Mouse (Mus musculus) gastrocnemius, postnatal 4 days (tissue): Measurements from ENCODE around the gene Selenoo. TPM values are rescaled to one million over a fixed set of nuclear protein-coding genes. Genes with fewer than 3 reads are reported as not detected.

Experiments
- DNase-seq, 2 experiments: peaks; one replicate each; pipeline ENCODE4 v3.0.0; 2021 to 2022; ENCODE audit warnings: low spot score in 2 of 2, mixed read lengths in 2 of 2
- total RNA-seq, 2 experiments: library from RNA; stranded (reverse); gene quantifications; 2 replicates each; pipeline ENCODE4 v1.2.3; 2021

Gene Selenoo
- total RNA-seq, 2 experiments from 2014 or later: 10.5 to 12.4 TPM

- DNase-seq: no peak
Measured at GRCm38 (mm10) chr15:89074613-89075477, 14.0 kb upstream of the Selenoo start, which contains the start of gene Trabd. Trabd (plus strand) TSS chr15:89075124.

- DNase-seq: peak; percentile 86 to 91
Measured at GRCm38 (mm10) chr15:89075478-89076147, 13.3 kb upstream of the Selenoo start.

GRCm38 (mm10) chr15:89076156-89076731, 12.6 kb upstream of the Selenoo start:
- peak; percentile 49 to 60 for DNase-seq

GRCm38 (mm10) chr15:89078208-89078836, 10.6 kb upstream of the Selenoo start:
- DNase-seq: no peak

GRCm38 (mm10) chr15:89083906-89084305, 5.0 kb upstream of the Selenoo start:
- no peak for DNase-seq

- DNase-seq: no peak
Measured at GRCm38 (mm10) chr15:89084826-89085225, 4.1 kb upstream of the Selenoo start.

- DNase-seq: peak in 1 of 2 experiments; percentile 51
Measured at GRCm38 (mm10) chr15:89089248-89090051, 566 bp downstream of the Selenoo start.

- no peak for DNase-seq
Measured at GRCm38 (mm10) chr15:89090662-89091061, 1.8 kb downstream of the Selenoo start.

GRCm38 (mm10) chr15:89092181-89092580, 3.3 kb downstream of the Selenoo start:
- no peak for DNase-seq

GRCm38 (mm10) chr15:89097450-89097849, 8.6 kb downstream of the Selenoo start:
- DNase-seq: no peak

GRCm38 (mm10) chr15:89098616-89099015, 9.7 kb downstream of the Selenoo start:
- no peak for DNase-seq

- no peak for DNase-seq
Measured at GRCm38 (mm10) chr15:89100823-89101222, 11.9 kb downstream of the Selenoo start.

- DNase-seq: no peak
Measured at GRCm38 (mm10) chr15:89102646-89103045, 13.8 kb downstream of the Selenoo start.

- no peak for DNase-seq
Measured at GRCm38 (mm10) chr15:89103921-89104320, 15.0 kb downstream of the Selenoo start.

GRCm38 (mm10) chr15:89104425-89104824, 15.5 kb downstream of the Selenoo start:
- DNase-seq: no peak

GRCm38 (mm10) chr15:89106073-89106472, 17.2 kb downstream of the Selenoo start:
- DNase-seq: no peak

- DNase-seq: no peak
Measured at GRCm38 (mm10) chr15:89106976-89107375, 18.1 kb downstream of the Selenoo start.

GRCm38 (mm10) chr15:89110147-89110546, 21.3 kb downstream of the Selenoo start:
- DNase-seq: no peak

- DNase-seq: no peak
Measured at GRCm38 (mm10) chr15:89118007-89118406, 29.1 kb downstream of the Selenoo start.

- peak; percentile 87 to 94 for DNase-seq
Measured at GRCm38 (mm10) chr15:89122649-89123366, 33.9 kb downstream of the Selenoo start, which contains the start of gene Tubgcp6. Tubgcp6 (minus strand) TSS chr15:89123112.
